Mouse (Mus musculus) intestine, embryonic 14.5 days (tissue): Measurements from ENCODE around the gene Nin. TPM values are rescaled to one million over a fixed set of nuclear protein-coding genes. Genes with fewer than 3 reads are reported as not detected.

Experiments used
- ATAC-seq: fragments of 200-750 bp; cut with Nextera tagmentation; replicated peaks from 2 replicates; pipeline ENCODE4 v1.8.0; 2017; ENCODE audit warnings: low read depth, moderate number of reproducible peaks, moderate TSS enrichment, moderate library complexity; ENCODE audit not compliant: low FRiP score, low TSS enrichment
- DNase-seq: peaks from one replicate; pipeline ENCODE4 v3.0.0-alpha.2; 2018; ENCODE audit warnings: low spot score
- H3K27ac ChIP-seq: fragments of 300-500 bp; sonication (generic); 2 replicates; pipeline ENCODE4 v1.5.1; 2014; ENCODE audit warnings: low read depth, mild to moderate bottlenecking, control low read depth
- H3K27me3 ChIP-seq: fragments of 300-500 bp; sonication (generic); replicated peaks from 2 replicates; pipeline ENCODE4 v1.6.1; 2014; ENCODE audit warnings: low read length, control low read depth; ENCODE audit not compliant: control insufficient read depth, insufficient read depth
- H3K36me3 ChIP-seq: fragments of 300-500 bp; sonication (generic); 2 replicates; pipeline ENCODE4 v1.6.1; 2014; ENCODE audit warnings: low read length, control low read depth; ENCODE audit not compliant: control insufficient read depth, insufficient read depth
- H3K4me1 ChIP-seq: fragments of 300-500 bp; sonication (generic); replicated peaks from 2 replicates; pipeline ENCODE4 v1.6.1; 2014; ENCODE audit warnings: low read length, control low read depth, mixed read lengths; ENCODE audit not compliant: control insufficient read depth, insufficient read depth
- H3K4me2 ChIP-seq: fragments of 300-500 bp; sonication (generic); 2 replicates; pipeline ENCODE4 v1.6.1; 2014; ENCODE audit warnings: low read length
- H3K4me3 ChIP-seq: fragments of 300-500 bp; sonication (generic); 2 replicates; pipeline ENCODE4 v1.5.1; 2014; ENCODE audit warnings: low read depth, low read length, control low read depth, mixed read lengths
- H3K9ac ChIP-seq: fragments of 300-500 bp; sonication (generic); 2 replicates; pipeline ENCODE4 v1.6.1; 2014; ENCODE audit warnings: mild to moderate bottlenecking, low read length
- H3K9me3 ChIP-seq: fragments of 300-500 bp; sonication (generic); 2 replicates; pipeline ENCODE4 v1.6.1; 2016; ENCODE audit warnings: low read length, control low read depth; ENCODE audit not compliant: control insufficient read depth
- WGBS: fragments of 180-500 bp; shearing (Covaris S2); extraction: QIAGEN DNeasy Blood & Tissue Kit; methylation state at CpG from one replicate; pipeline ENCODE4 v1.1.7; 2014; 5-methylcytosine and 5-hydroxymethylcytosine counted together
- polyA plus RNA-seq: library from polyadenylated mRNA; unstranded; fragments of >200 nt; fragmentation: Nextera tagmentation; extraction: Ambion mirVana; gene quantifications from 2 replicates; pipeline ENCODE4 v1.2.1, GENCODE M21; 2014

Gene Nin
- polyA plus RNA-seq, 1 experiment from 2014 or later: 18.5 TPM

DNA sequence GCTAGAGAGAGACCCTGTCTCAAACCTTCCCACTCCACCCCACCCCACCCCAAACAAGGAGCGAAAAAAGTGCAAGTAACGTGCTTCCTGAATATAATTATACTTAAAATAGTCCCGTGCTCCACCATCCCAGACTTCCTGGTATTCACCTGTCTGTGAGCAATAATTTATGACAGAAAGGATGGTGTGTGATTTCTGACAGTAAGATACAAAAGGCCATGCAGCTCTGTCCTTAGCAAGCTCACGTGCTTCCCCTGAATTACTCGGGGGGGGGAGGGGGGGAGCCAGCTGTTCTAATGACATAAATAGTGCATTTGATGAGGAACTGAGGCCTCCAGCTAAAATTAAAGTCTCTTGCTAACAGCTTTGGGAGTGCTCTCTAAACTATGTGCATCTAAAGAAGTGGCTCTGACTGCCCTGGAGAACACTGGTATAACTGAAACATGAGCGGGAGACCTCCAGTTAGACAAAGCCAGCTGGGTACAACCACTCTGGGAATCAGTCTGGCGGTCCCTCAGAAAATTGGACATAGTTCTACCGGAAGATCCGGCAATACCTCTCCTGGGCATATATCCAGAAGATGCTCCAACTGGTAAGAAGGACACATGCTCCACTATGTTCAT, 136.0 kb downstream of the Nin start:
- H3K36me3 ChIP-seq: peaks cover 51% of the 10 kb centered on the region
- WGBS: 58% methylated on average over 9 of the region's 9 CpGs
- H3K4me2 ChIP-seq: no peak overlapping the region
- no peak overlapping the region for H3K9ac ChIP-seq
- H3K4me3 ChIP-seq: no peak overlapping the region
- H3K27ac ChIP-seq: no peak overlapping the region
- H3K4me1 ChIP-seq: peaks cover 7% of the 10 kb centered on the region; the same call in 1 of the 2 replicates
- no peaks in the 10 kb centered on the region for H3K27me3 ChIP-seq
- ATAC-seq (no peak), DNase-seq (no peak)
- no peaks in the 10 kb centered on the region for H3K9me3 ChIP-seq

DNA sequence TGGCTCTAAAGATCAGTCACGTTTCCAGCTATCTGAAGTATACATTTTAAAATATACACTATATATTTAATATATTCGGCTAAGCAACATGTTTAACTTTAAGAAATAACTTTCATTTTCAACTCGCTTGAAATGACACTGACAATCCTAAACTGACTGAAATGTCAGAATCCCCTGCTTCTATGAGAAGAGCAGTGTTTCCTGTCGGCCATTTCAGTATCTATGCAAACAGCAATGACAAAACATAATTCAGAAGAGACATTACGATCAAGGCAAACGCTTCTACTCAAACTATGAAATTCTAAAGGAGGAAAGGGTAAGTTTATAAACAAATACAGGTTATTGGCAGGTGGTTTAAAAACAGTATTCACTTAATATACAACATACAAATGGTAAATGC, 136.8 kb downstream of the Nin start:
- no peak for ATAC-seq
- Histone ChIP-seq H3K9ac (no peak overlapping the region), H3K9me3 (no peaks in the 10 kb centered on the region), H3K27me3 (no peaks in the 10 kb centered on the region), H3K4me3 (no peak overlapping the region), H3K36me3 (peaks cover 50% of the 10 kb centered on the region), H3K4me1 (peaks cover 7% of the 10 kb centered on the region; the same call in 1 of the 2 replicates), H3K27ac (no peak overlapping the region), H3K4me2 (no peak overlapping the region)
- DNase-seq: no peak
- WGBS: 65% methylated on average over 6 of the region's 6 CpGs

DNA sequence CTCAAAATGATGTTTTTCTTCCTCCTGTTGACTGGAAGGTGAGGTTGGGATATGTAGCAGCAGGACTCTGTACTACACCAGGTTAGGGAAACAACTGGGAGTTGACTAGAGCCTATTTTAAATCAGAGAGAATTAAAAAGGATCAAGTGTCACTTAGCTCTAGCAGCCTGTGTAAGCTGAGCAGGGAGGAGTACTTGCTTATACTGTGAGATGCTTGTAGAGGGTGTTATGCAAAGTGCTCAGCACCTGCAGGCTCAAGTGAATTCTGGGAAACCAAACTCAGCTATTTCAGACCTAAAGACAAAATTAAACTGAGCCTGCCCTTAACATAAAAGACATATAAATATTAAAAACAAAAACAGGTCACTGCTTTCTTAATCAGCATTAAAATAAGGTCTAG, 139.9 kb downstream of the Nin start:
- DNase-seq: no peak
- H3K27me3 ChIP-seq: no peaks in the 10 kb centered on the region
- no peak overlapping the region for H3K4me2 ChIP-seq
- no peaks in the 10 kb centered on the region for H3K9me3 ChIP-seq
- no peak overlapping the region for H3K4me3 ChIP-seq
- H3K36me3 ChIP-seq: peaks cover 63% of the 10 kb centered on the region
- H3K4me1 ChIP-seq: peaks cover 7% of the 10 kb centered on the region; the same call in 1 of the 2 replicates
- no peak for ATAC-seq
- H3K27ac ChIP-seq: no peak overlapping the region
- no peak overlapping the region for H3K9ac ChIP-seq

DNA sequence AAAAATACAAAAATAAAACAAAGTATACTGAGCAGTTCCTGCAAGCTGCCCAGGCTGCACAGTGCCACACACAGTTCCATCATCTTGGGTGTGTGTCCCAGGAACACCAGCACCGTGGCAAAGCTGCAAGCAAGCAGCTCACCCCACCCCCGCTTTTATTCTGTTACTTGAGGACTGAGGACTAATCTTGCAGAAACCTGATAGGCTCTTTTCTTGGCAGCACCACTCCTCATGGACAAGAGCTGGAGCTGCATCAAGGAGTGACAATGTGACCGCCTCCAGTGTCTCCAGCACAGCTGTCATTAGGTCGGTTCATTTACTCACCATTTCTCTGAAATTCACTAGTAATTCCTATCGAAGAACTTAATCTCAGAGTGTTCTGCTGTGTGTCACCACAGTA, 145.4 kb downstream of the Nin start:
- H3K36me3 ChIP-seq: peaks cover 86% of the 10 kb centered on the region
- H3K27ac ChIP-seq: no peak overlapping the region
- no peak overlapping the region for H3K9ac ChIP-seq
- no peaks in the 10 kb centered on the region for H3K27me3 ChIP-seq
- no peaks in the 10 kb centered on the region for H3K9me3 ChIP-seq
- no peak overlapping the region for H3K4me3 ChIP-seq
- DNase-seq: no peak
- no peaks in the 10 kb centered on the region for H3K4me1 ChIP-seq
- WGBS: 90% methylated on average over 5 of the region's 5 CpGs
- no peak overlapping the region for H3K4me2 ChIP-seq
- ATAC-seq: no peak

DNA sequence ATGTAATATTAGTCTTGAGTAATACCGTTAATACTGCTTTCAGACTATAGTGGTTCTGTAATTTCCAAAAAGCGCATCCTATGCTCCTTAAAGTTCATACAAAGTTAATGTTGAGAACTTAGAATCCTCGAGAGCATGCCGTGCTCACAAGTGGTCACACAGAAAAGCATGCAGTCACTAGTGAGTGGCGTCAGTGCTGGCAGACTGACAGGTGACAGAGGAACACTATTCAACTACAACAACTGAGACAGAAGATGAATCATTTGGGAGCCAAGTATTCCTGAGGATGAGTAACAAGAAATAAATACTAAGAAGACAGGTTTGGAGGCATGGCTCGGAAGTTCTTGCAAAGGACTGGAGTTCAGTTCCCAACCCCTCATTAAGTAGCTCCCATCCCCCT, 146.4 kb downstream of the Nin start:
- Histone ChIP-seq H3K9ac (no peak overlapping the region), H3K4me1 (no peaks in the 10 kb centered on the region), H3K9me3 (no peaks in the 10 kb centered on the region), H3K27ac (no peak overlapping the region), H3K4me2 (no peak overlapping the region), H3K36me3 (peaks cover 87% of the 10 kb centered on the region), H3K27me3 (no peaks in the 10 kb centered on the region), H3K4me3 (no peak overlapping the region)
- no peak for ATAC-seq
- WGBS: 89% methylated on average over 6 of the region's 6 CpGs
- no peak for DNase-seq

DNA sequence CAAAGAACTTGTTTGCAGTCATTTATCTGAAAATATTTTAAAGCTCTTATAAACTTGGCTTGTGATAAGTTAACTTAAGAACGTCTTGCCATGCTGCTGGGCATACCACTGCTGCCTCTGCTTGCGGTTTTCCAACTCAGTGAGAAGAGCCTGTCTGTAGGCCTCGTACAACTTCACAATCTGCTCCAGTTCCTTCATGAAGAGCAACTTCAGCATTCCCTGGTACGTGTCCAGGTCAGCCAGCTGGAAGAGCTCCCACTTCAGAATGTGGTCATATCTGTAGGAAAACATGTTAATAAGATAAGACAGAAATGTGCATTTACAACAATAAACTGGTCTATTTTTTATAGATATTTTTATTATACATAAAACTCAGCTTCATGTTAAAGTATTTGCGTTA, 147.4 kb downstream of the Nin start:
- no peak for ATAC-seq
- Histone ChIP-seq H3K36me3 (peaks cover 87% of the 10 kb centered on the region), H3K4me3 (no peak overlapping the region), H3K4me2 (no peak overlapping the region), H3K9ac (no peak overlapping the region), H3K4me1 (no peaks in the 10 kb centered on the region), H3K9me3 (no peaks in the 10 kb centered on the region), H3K27me3 (no peaks in the 10 kb centered on the region), H3K27ac (no peak overlapping the region)
- no peak for DNase-seq
- WGBS: 80% methylated on average over 5 of the region's 5 CpGs

DNA sequence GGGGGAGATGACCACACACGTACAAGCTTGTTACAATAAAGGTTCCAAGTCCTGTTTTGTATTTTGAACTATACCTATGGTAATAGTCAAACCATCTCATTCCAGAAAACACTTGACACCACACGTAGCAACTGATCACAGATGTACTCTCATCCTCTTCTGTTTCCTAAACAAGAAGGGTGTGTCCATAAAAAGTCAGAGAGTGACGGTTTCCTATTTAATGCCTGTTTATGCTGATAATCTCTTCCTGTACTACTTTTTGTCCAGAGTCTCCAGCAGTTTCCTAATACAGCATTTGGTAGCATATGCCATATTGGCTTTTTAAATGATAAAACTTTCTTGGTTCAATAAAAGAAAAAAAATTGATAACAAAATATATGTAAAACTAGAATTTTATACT, 147.9 kb downstream of the Nin start:
- DNase-seq: no peak
- ATAC-seq: no peak
- Histone ChIP-seq H3K9me3 (no peaks in the 10 kb centered on the region), H3K27me3 (no peaks in the 10 kb centered on the region), H3K27ac (no peak overlapping the region), H3K4me3 (no peak overlapping the region), H3K4me2 (no peak overlapping the region), H3K9ac (no peak overlapping the region), H3K4me1 (no peaks in the 10 kb centered on the region), H3K36me3 (peaks cover 85% of the 10 kb centered on the region)
- WGBS: 84% methylated on average over 3 of the region's 3 CpGs

DNA sequence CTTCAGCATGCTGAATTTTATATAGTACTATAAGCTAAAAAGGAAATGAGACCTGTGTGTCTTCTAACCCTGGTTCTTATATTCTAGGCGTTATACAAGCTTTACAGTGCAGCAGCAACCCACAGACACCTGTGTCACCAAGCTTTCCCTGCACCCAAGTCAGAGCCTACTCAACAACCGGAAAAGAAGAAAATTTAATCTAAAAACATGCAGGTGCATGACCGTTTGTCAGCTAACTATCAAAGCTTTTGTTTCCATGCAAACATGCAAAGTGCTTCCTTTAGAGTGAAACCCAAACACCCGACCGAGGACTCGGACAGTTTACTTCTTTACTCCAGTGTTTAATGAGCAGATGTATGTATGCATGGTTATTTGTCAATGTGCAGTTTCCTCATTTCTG, 150.4 kb downstream of the Nin start:
- ATAC-seq (no peak), DNase-seq (no peak)
- H3K4me3 ChIP-seq: no peak overlapping the region
- no peaks in the 10 kb centered on the region for H3K4me1 ChIP-seq
- no peak overlapping the region for H3K27ac ChIP-seq
- H3K36me3 ChIP-seq: peaks cover 70% of the 10 kb centered on the region
- WGBS: 90% methylated on average over 6 of the region's 6 CpGs
- H3K27me3 ChIP-seq: no peaks in the 10 kb centered on the region
- H3K9ac ChIP-seq: no peak overlapping the region
- H3K4me2 ChIP-seq: no peak overlapping the region
- H3K9me3 ChIP-seq: no peaks in the 10 kb centered on the region

DNA sequence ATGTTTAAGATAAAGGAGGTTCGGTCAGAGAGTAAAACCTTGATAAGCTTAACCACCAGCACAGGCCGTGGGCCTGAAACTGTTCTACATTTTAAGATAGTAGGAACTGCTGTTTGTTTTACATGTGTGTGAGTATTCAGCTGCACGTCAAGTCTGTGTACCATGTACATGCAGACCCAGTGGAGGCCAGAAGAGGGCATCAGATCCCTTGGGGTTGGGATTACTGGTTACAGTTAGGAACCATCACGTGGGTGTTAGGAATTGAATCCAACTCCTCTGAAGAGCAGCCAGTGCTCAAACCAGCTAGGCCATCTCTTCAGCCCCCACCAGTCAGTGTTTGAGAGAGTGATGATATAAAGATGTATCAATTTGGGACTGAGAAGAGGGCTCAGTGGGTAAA, 151.0 kb downstream of the Nin start:
- Histone ChIP-seq H3K9ac (no peak overlapping the region), H3K4me1 (no peaks in the 10 kb centered on the region), H3K27ac (no peak overlapping the region), H3K36me3 (peaks cover 64% of the 10 kb centered on the region), H3K4me2 (no peak overlapping the region), H3K27me3 (no peaks in the 10 kb centered on the region), H3K9me3 (no peaks in the 10 kb centered on the region), H3K4me3 (no peak overlapping the region)
- DNase-seq (no peak), ATAC-seq (0 out of 2 replicates have a peak, but pooled peaks have one; percentile 36)
- 66% methylated on average over 4 of the region's 4 CpGs for WGBS
